Mouse (Mus musculus) intestine, embryonic 16.5 days (tissue): Measurements from ENCODE around the gene Asb1. TPM values are rescaled to one million over a fixed set of nuclear protein-coding genes. Genes with fewer than 3 reads are reported as not detected.

Source experiments
- ATAC-seq: fragments of 200-750 bp; cut with Nextera tagmentation; 2 replicates; pipeline ENCODE4 v1.8.0; 2017; ENCODE audit warnings: moderate TSS enrichment, moderate library complexity
- H3K27ac ChIP-seq: fragments of 300-500 bp; sonication (generic); 2 replicates; pipeline ENCODE4 v1.5.1; 2014; ENCODE audit warnings: mild to moderate bottlenecking, low read length
- H3K27me3 ChIP-seq: fragments of 300-500 bp; sonication (generic); replicated peaks from 2 replicates; pipeline ENCODE4 v1.6.1; 2014; ENCODE audit warnings: low read length, control low read depth, mixed read lengths; ENCODE audit not compliant: control insufficient read depth, insufficient read depth
- H3K36me3 ChIP-seq: fragments of 300-500 bp; sonication (generic); 2 replicates; pipeline ENCODE4 v1.6.1; 2014; ENCODE audit warnings: low read length, control low read depth; ENCODE audit not compliant: control insufficient read depth, insufficient read depth
- H3K4me1 ChIP-seq: fragments of 300-500 bp; sonication (generic); 2 replicates; pipeline ENCODE4 v1.6.1; 2014; ENCODE audit warnings: low read length, control low read depth, mixed read lengths; ENCODE audit not compliant: control insufficient read depth, insufficient read depth
- H3K4me2 ChIP-seq: fragments of 300-500 bp; sonication (generic); 2 replicates; pipeline ENCODE4 v1.6.1; 2014; ENCODE audit warnings: low read depth, low read length, control low read depth
- H3K4me3 ChIP-seq: fragments of 300-500 bp; sonication (generic); 2 replicates; pipeline ENCODE4 v1.5.1; 2014; ENCODE audit warnings: mild to moderate bottlenecking, low read length
- H3K9ac ChIP-seq: fragments of 300-500 bp; sonication (generic); 2 replicates; pipeline ENCODE4 v1.6.1; 2014; ENCODE audit warnings: low read depth, low read length
- H3K9me3 ChIP-seq: fragments of 300-500 bp; sonication (generic); 2 replicates; pipeline ENCODE4 v1.6.1; 2016; ENCODE audit warnings: low read length, control low read depth; ENCODE audit not compliant: control insufficient read depth
- WGBS: fragments of 180-500 bp; shearing (Covaris S2); extraction: QIAGEN DNeasy Blood & Tissue Kit; methylation state at CpG from one replicate; pipeline ENCODE4 v1.1.7; 2014; 5-methylcytosine and 5-hydroxymethylcytosine counted together
- polyA plus RNA-seq: library from polyadenylated mRNA; unstranded; fragments of >200 nt; fragmentation: Nextera tagmentation; extraction: Ambion mirVana; gene quantifications from 2 replicates; pipeline ENCODE4 v1.2.1, GENCODE M21; 2015

The Asb1 gene
- polyA plus RNA-seq, 1 experiment from 2014 or later, result 3.1 TPM

- WGBS, result 29% methylated on average over 6 of the region's 6 CpGs
- peak overlapping the region; percentile 93; the same call in 1 of the 2 replicates for H3K4me3 ChIP-seq
- H3K4me2 ChIP-seq, result peak overlapping the region; percentile 96; the same call in 1 of the 2 replicates
- H3K9ac ChIP-seq, result 0 out of 2 replicates have a peak overlapping the region, but pooled peaks have one; percentile 81
- ATAC-seq, result no peak
- H3K36me3 ChIP-seq, result no peaks in the 10 kb centered on the region
- no peak overlapping the region for H3K27ac ChIP-seq
- no peaks in the 10 kb centered on the region for H3K9me3 ChIP-seq
- H3K4me1 ChIP-seq, result peaks cover 12% of the 10 kb centered on the region
- peaks cover 6% of the 10 kb centered on the region; the same call in 1 of the 2 replicates for H3K27me3 ChIP-seq
Measured at GRCm38 (mm10) chr1:91539246-91539645, 1.1 kb upstream of the Asb1 start.

GRCm38 (mm10) chr1:91539704-91540270 is 557 bp upstream of the Asb1 start:
- 2% methylated on average over 22 of the region's 22 CpGs for WGBS
- Histone ChIP-seq H3K4me1 (peaks cover 12% of the 10 kb centered on the region), H3K9ac (peak overlapping the region; percentile 81)

GRCm38 (mm10) chr1:91541042-91541592 is 773 bp downstream of the Asb1 start:
- WGBS, result 14% methylated on average over 15 of the region's 15 CpGs
- peak overlapping the region; percentile 96 for H3K4me2 ChIP-seq
- H3K9me3 ChIP-seq, result no peaks in the 10 kb centered on the region
- no peak overlapping the region for H3K27ac ChIP-seq
- H3K27me3 ChIP-seq, result peaks cover 6% of the 10 kb centered on the region; the same call in 1 of the 2 replicates
- H3K4me3 ChIP-seq, result peak overlapping the region; percentile 93
- H3K4me1 ChIP-seq, result peaks cover 12% of the 10 kb centered on the region
- H3K36me3 ChIP-seq, result no peaks in the 10 kb centered on the region
- peak overlapping the region; percentile 81 for H3K9ac ChIP-seq
- ATAC-seq, result no peak

More at GRCm38 (mm10) chr1:91539704-91540270, 557 bp upstream of the Asb1 start:
- ATAC-seq, result peak; percentile 41
- Histone ChIP-seq H3K4me2 (peak overlapping the region; percentile 96), H3K36me3 (no peaks in the 10 kb centered on the region), H3K27ac (0 out of 2 replicates have a peak overlapping the region, but pooled peaks have one; percentile 33), H3K27me3 (peaks cover 6% of the 10 kb centered on the region; the same call in 1 of the 2 replicates), H3K9me3 (no peaks in the 10 kb centered on the region), H3K4me3 (peak overlapping the region; percentile 93)

GRCm38 (mm10) chr1:91543974-91544373 is 3.6 kb downstream of the Asb1 start:
- no peak overlapping the region for H3K4me2 ChIP-seq
- H3K27me3 ChIP-seq, result peaks cover 6% of the 10 kb centered on the region; the same call in 1 of the 2 replicates
- ATAC-seq, result no peak
- H3K4me1 ChIP-seq, result peaks cover 12% of the 10 kb centered on the region
- H3K27ac ChIP-seq, result no peak overlapping the region
- no peaks in the 10 kb centered on the region for H3K9me3 ChIP-seq
- no peaks in the 10 kb centered on the region for H3K36me3 ChIP-seq
- H3K9ac ChIP-seq, result no peak overlapping the region
- 89% methylated on average over 4 of the region's 4 CpGs for WGBS
- H3K4me3 ChIP-seq, result no peak overlapping the region

- Histone ChIP-seq H3K4me2 (no peak overlapping the region), H3K4me3 (no peak overlapping the region), H3K4me1 (peaks cover 6% of the 10 kb centered on the region), H3K9me3 (no peaks in the 10 kb centered on the region), H3K27ac (no peak overlapping the region), H3K9ac (no peak overlapping the region), H3K27me3 (no peaks in the 10 kb centered on the region), H3K36me3 (no peaks in the 10 kb centered on the region)
- ATAC-seq, result no peak
- 69% methylated on average over 1 of the region's 1 CpGs for WGBS
Measured at GRCm38 (mm10) chr1:91545226-91545625, 4.9 kb downstream of the Asb1 start.

GRCm38 (mm10) chr1:91547567-91547966 is 7.2 kb downstream of the Asb1 start:
- Histone ChIP-seq H3K4me1 (no peaks in the 10 kb centered on the region), H3K9ac (no peak overlapping the region), H3K4me3 (no peak overlapping the region), H3K36me3 (no peaks in the 10 kb centered on the region), H3K9me3 (no peaks in the 10 kb centered on the region), H3K27me3 (no peaks in the 10 kb centered on the region), H3K27ac (no peak overlapping the region), H3K4me2 (no peak overlapping the region)
- ATAC-seq, result no peak
- 84% methylated on average over 5 of the region's 5 CpGs for WGBS

GRCm38 (mm10) chr1:91549073-91549472 is 8.7 kb downstream of the Asb1 start:
- Histone ChIP-seq H3K4me2 (no peak overlapping the region), H3K9me3 (no peaks in the 10 kb centered on the region), H3K9ac (no peak overlapping the region), H3K36me3 (no peaks in the 10 kb centered on the region), H3K4me1 (no peaks in the 10 kb centered on the region), H3K27ac (no peak overlapping the region), H3K4me3 (no peak overlapping the region), H3K27me3 (no peaks in the 10 kb centered on the region)
- no peak for ATAC-seq
- 81% methylated on average over 2 of the region's 2 CpGs for WGBS

GRCm38 (mm10) chr1:91557099-91557498 is 16.8 kb downstream of the Asb1 start:
- Histone ChIP-seq H3K27me3 (no peaks in the 10 kb centered on the region), H3K9ac (no peak overlapping the region), H3K4me1 (no peaks in the 10 kb centered on the region), H3K27ac (no peak overlapping the region), H3K4me2 (no peak overlapping the region), H3K9me3 (no peaks in the 10 kb centered on the region), H3K4me3 (no peak overlapping the region), H3K36me3 (no peaks in the 10 kb centered on the region)
- no peak for ATAC-seq
- WGBS, result 65% methylated on average over 2 of the region's 2 CpGs

GRCm38 (mm10) chr1:91561226-91561625 is 20.9 kb downstream of the Asb1 start:
- no peak for ATAC-seq
- WGBS, result 85% methylated on average over 6 of the region's 6 CpGs

More at GRCm38 (mm10) chr1:91561226-91561625, 20.9 kb downstream of the Asb1 start:
- Histone ChIP-seq H3K27me3 (no peaks in the 10 kb centered on the region), H3K4me1 (no peaks in the 10 kb centered on the region), H3K9me3 (no peaks in the 10 kb centered on the region), H3K36me3 (no peaks in the 10 kb centered on the region), H3K27ac (no peak overlapping the region), H3K4me3 (no peak overlapping the region), H3K4me2 (no peak overlapping the region), H3K9ac (no peak overlapping the region)
